ENCODE assay signal across 36 mouse cellular contexts in genomic region chr9:14627525-14627924, GRCm38 (mm10). TPM values are rescaled to one million over a fixed set of nuclear protein-coding genes. Genes with fewer than 3 reads are reported as not detected.
"Had no signal": no experiment of that assay in that cellular context is flagged by ENCODE, and none has a peak within 500 bp of the region (broad histone marks: within the 10 kb centered on the region; RNA-seq: fewer than 3 reads in every experiment).

No protein-coding gene starts in this region.

- DNase-seq: left cerebral cortex, postnatal 4 days; liver; liver, embryonic 13.5 days; liver, postnatal 0 days; lung, adult 18-20 months; lung, adult 2 months; lung, embryonic 14.5 days; lung, postnatal 10 days; lung, postnatal 14 days; lung, postnatal 36 days; lung, postnatal 4 days; midbrain, embryonic 14.5 days had no signal

- H3K4me1 ChIP-seq: liver, embryonic 12.5 days; liver, embryonic 13.5 days; liver, embryonic 15.5 days; megakaryocyte, embryonic 14.5 days had no signal

- H3K4me2 ChIP-seq: limb, embryonic 12.5 days; limb, embryonic 13.5 days; limb, embryonic 15.5 days; liver, embryonic 11.5 days; liver, embryonic 12.5 days; liver, embryonic 13.5 days; liver, embryonic 15.5 days; lung, embryonic 14.5 days; lung, embryonic 15.5 days; midbrain, embryonic 11.5 days; midbrain, embryonic 12.5 days; midbrain, embryonic 13.5 days; midbrain, embryonic 15.5 days; neural tube, embryonic 12.5 days had no signal

- H3K36me3 ChIP-seq: limb, embryonic 10.5 days; limb, embryonic 12.5 days; limb, embryonic 13.5 days; limb, embryonic 15.5 days; liver, embryonic 12.5 days; liver, embryonic 13.5 days; liver, embryonic 15.5 days; lung, embryonic 15.5 days; midbrain, embryonic 10.5 days; midbrain, embryonic 12.5 days; midbrain, embryonic 13.5 days; midbrain, embryonic 15.5 days; neural tube, embryonic 12.5 days had no signal

- ATAC-seq: liver, embryonic 12.5 days; liver, postnatal 0 days; lung, postnatal 0 days; midbrain, embryonic 13.5 days; midbrain, embryonic 15.5 days; midbrain, embryonic 16.5 days had no signal

- H3K4me3 ChIP-seq: limb, embryonic 10.5 days; limb, embryonic 12.5 days; limb, embryonic 13.5 days; limb, embryonic 15.5 days; liver, embryonic 12.5 days; liver, embryonic 13.5 days; liver, embryonic 15.5 days; lung, embryonic 15.5 days; megakaryocyte, embryonic 14.5 days; midbrain, embryonic 10.5 days; midbrain, embryonic 12.5 days; midbrain, embryonic 13.5 days; midbrain, embryonic 15.5 days; myocyte; neural tube, embryonic 12.5 days had no signal

- H3K27ac ChIP-seq: limb, embryonic 10.5 days; limb, embryonic 12.5 days; limb, embryonic 13.5 days; limb, embryonic 15.5 days; liver, embryonic 12.5 days; liver, embryonic 13.5 days; liver, embryonic 14.5 days; liver, embryonic 15.5 days; lung, embryonic 15.5 days; macrophage; midbrain, embryonic 10.5 days; midbrain, embryonic 12.5 days; midbrain, embryonic 13.5 days; midbrain, embryonic 15.5 days; neural tube, embryonic 12.5 days had no signal

- H3K9me3 ChIP-seq: limb, embryonic 10.5 days; limb, embryonic 12.5 days; limb, embryonic 13.5 days; limb, embryonic 15.5 days; liver, embryonic 12.5 days; liver, embryonic 13.5 days; liver, embryonic 15.5 days; lung, embryonic 15.5 days; midbrain, embryonic 10.5 days; midbrain, embryonic 12.5 days; midbrain, embryonic 13.5 days; midbrain, embryonic 15.5 days; neural tube, embryonic 12.5 days had no signal

- H3K27me3 ChIP-seq: limb, embryonic 12.5 days; limb, embryonic 13.5 days; limb, embryonic 15.5 days; liver, embryonic 13.5 days; lung, embryonic 15.5 days; midbrain, embryonic 12.5 days; midbrain, embryonic 15.5 days; neural tube, embryonic 12.5 days had no signal

- H3K9ac ChIP-seq: limb, embryonic 12.5 days; limb, embryonic 13.5 days; limb, embryonic 15.5 days; liver, embryonic 12.5 days; liver, embryonic 13.5 days; liver, embryonic 14.5 days; liver, embryonic 15.5 days; liver, postnatal 0 days; lung, embryonic 14.5 days; lung, embryonic 15.5 days; midbrain, embryonic 12.5 days; midbrain, embryonic 13.5 days; midbrain, embryonic 15.5 days; neural tube, embryonic 12.5 days had no signal

RNA-seq across cellular contexts. Expression of gene Amotl1, which starts 17.3 kb away (rescaled TPM):
- total RNA-seq: megakaryocyte progenitor cell, adult 5-6 weeks; megakaryocyte, adult 5-6 weeks; megakaryocyte-erythroid progenitor cell, adult 5-6 weeks; monocyte, adult 5-6 weeks had no signal
